Comparison of ENCODE assay signal across 21 mouse cellular contexts in genomic region chr11:3502459-3503072, GRCm38 (mm10). TPM values are rescaled to one million over a fixed set of nuclear protein-coding genes. Genes with fewer than 3 reads are reported as not detected.
DNase-seq lines count a peak whose midpoint lies in the region; ATAC-seq and TF ChIP-seq lines count a peak whose summit lies in the region.
"Had no signal": no experiment of that assay in that cellular context is flagged by ENCODE, and none has a peak within 500 bp of the region (broad histone marks: within the 10 kb centered on the region; RNA-seq: fewer than 3 reads in every experiment).

No protein-coding gene starts in this region.

- no peak for TF ChIP-seq POLR2A in ES-Bruce4 (IDR thresholded peaks at IDR 0.05; ENCODE audit: insufficient read depth, low read length)

- H3K9me3 ChIP-seq in ES-Bruce4 (replicated peaks; ENCODE audit: control insufficient read depth, insufficient read depth, low read length, poor library complexity, severe bottlenecking): no peaks in the 10 kb centered on the region
- no peaks in the 10 kb centered on the region for H3K9me3 ChIP-seq in forebrain, embryonic 11.5 days (ENCODE audit: control insufficient read depth, low read length)
- H3K9me3 ChIP-seq: forebrain, embryonic 15.5 days; heart, embryonic 13.5 days; limb, embryonic 13.5 days; liver, embryonic 13.5 days; midbrain, embryonic 12.5 days; neural tube, embryonic 15.5 days had no signal

- intact Hi-C loops in heart, postnatal 36 days (cut with DNase I): no loop called here

- H3K27me3 ChIP-seq in ES-Bruce4 (ENCODE audit: control insufficient read depth, insufficient read depth, low read length, poor library complexity, severe bottlenecking): no peaks in the 10 kb centered on the region
- no peaks in the 10 kb centered on the region for H3K27me3 ChIP-seq in forebrain, embryonic 11.5 days (ENCODE audit: control insufficient read depth, insufficient read depth, low read length)
- H3K27me3 ChIP-seq: forebrain, embryonic 15.5 days; neural tube, embryonic 15.5 days had no signal

- no peaks in the 10 kb centered on the region for H3K36me3 ChIP-seq in ES-Bruce4 (ENCODE audit: control insufficient read depth, insufficient read depth, low read length, poor library complexity, severe bottlenecking)
- H3K36me3 ChIP-seq in forebrain, embryonic 11.5 days (ENCODE audit: control insufficient read depth, insufficient read depth, low read length): no peaks in the 10 kb centered on the region
- H3K36me3 ChIP-seq: forebrain, embryonic 15.5 days; limb, embryonic 13.5 days; liver, embryonic 13.5 days; midbrain, embryonic 12.5 days; neural tube, embryonic 15.5 days had no signal

- TF ChIP-seq CTCF in ES-Bruce4 (IDR thresholded peaks at IDR 0.05; ENCODE audit: low read depth, low read length): no peak

- no peak overlapping the region for H3K27ac ChIP-seq in ES-Bruce4 (ENCODE audit: insufficient read depth, low read length)
- no peak overlapping the region for H3K27ac ChIP-seq in forebrain, embryonic 11.5 days (ENCODE audit: low read depth, low read length)
- H3K27ac ChIP-seq: forebrain, embryonic 15.5 days; heart, adult 2 months; heart, embryonic 13.5 days; hindbrain, embryonic 14.5 days; limb, embryonic 13.5 days; liver, embryonic 13.5 days; midbrain, embryonic 12.5 days; neural tube, embryonic 15.5 days had no signal

- H3K4me1 ChIP-seq in ES-Bruce4 (ENCODE audit: control insufficient read depth, insufficient read depth, low read length): no peaks in the 10 kb centered on the region
- no peaks in the 10 kb centered on the region for H3K4me1 ChIP-seq in forebrain, embryonic 11.5 days (replicated peaks; ENCODE audit: control insufficient read depth, insufficient read depth, low read length)
- H3K4me1 ChIP-seq: forebrain, embryonic 15.5 days; limb, embryonic 13.5 days; liver, embryonic 13.5 days; midbrain, embryonic 12.5 days had no signal

- peak; percentile 84 for DNase-seq in heart, adult 11 months
- no peak for DNase-seq in heart, postnatal 36 days
- peak; percentile 59 for DNase-seq in cerebellum, adult 8-10 months
- peak; percentile 58 for DNase-seq in cerebellum, postnatal 36 days
- DNase-seq in forebrain, embryonic 11.5 days (ENCODE audit: low spot score): no peak
- DNase-seq: adrenal gland, adult 2 months; gastrocnemius, postnatal 10 days; heart, postnatal 14 days; kidney, postnatal 14 days; liver, embryonic 13.5 days; lung, embryonic 14.5 days had no signal

- no peak overlapping the region for H3K4me2 ChIP-seq in forebrain, embryonic 11.5 days (ENCODE audit: low read depth, low read length, severe bottlenecking)
- H3K4me2 ChIP-seq: forebrain, embryonic 15.5 days; heart, embryonic 13.5 days; hindbrain, embryonic 14.5 days; limb, embryonic 13.5 days; liver, embryonic 13.5 days; lung, embryonic 14.5 days; midbrain, embryonic 12.5 days had no signal

- ATAC-seq in granulocyte monocyte progenitor cell, adult 5-6 weeks (replicated peaks; ENCODE audit: poor library complexity, severe bottlenecking): no peak
- no peak for ATAC-seq in forebrain, embryonic 11.5 days (replicated peaks; ENCODE audit: low FRiP score)
- ATAC-seq: CD4-positive, CD25-positive, alpha-beta regulatory T cell, adult 4 months; forebrain, embryonic 15.5 days had no signal

- WGBS in forebrain, embryonic 11.5 days: 83% methylated on average over 18 of the region's 18 CpGs

- H3K4me3 ChIP-seq in ES-Bruce4 (ENCODE audit: low read depth, low read length): peak overlapping the region; percentile 18
- H3K4me3 ChIP-seq in forebrain, embryonic 11.5 days (ENCODE audit: low read depth, low read length): no peak overlapping the region
- H3K4me3 ChIP-seq: forebrain, embryonic 15.5 days; heart, adult 2 months; heart, embryonic 13.5 days; limb, embryonic 13.5 days; liver, embryonic 13.5 days; midbrain, embryonic 12.5 days; neural tube, embryonic 15.5 days had no signal

- H3K9ac ChIP-seq in ES-Bruce4 (ENCODE audit: low read depth, poor library complexity, severe bottlenecking): peak overlapping the region; percentile 6; the same call in 1 of the 2 replicates
- H3K9ac ChIP-seq in forebrain, embryonic 11.5 days (ENCODE audit: low read length): no peak overlapping the region
- H3K9ac ChIP-seq: forebrain, embryonic 15.5 days; limb, embryonic 13.5 days; liver, embryonic 13.5 days; lung, embryonic 14.5 days; midbrain, embryonic 12.5 days; neural tube, embryonic 15.5 days had no signal

- TF ChIP-seq EP300 in ES-Bruce4 (IDR thresholded peaks at IDR 0.05; ENCODE audit: insufficient read depth, low read depth, low read length): no peak

RNA-seq across cellular contexts. Expression of gene Inpp5j, which starts 2.1 kb away (rescaled TPM):
- total RNA-seq in heart, postnatal 36 days (2021): 10 to 100 TPM; 15.7 to 25.8 TPM
- 0.22 TPM in 1 of 2 replicates, not detected in the other for polyA plus RNA-seq in ES-Bruce4 (2011; ENCODE audit: insufficient read depth, insufficient read length, low read depth, missing spikeins)
- total RNA-seq in granulocyte monocyte progenitor cell, adult 5-6 weeks (2014; fragmentation: Nextera tagmentation): 0.94 and 1.1 TPM in 2 replicates
- total RNA-seq in granulocyte monocyte progenitor cell, adult 5-6 weeks (2017): 0.09 and 0.57 TPM in 2 replicates
- polyA plus RNA-seq in forebrain, embryonic 11.5 days (2014; fragmentation: Nextera tagmentation; extraction: Ambion mirVana): 0.31 and 0.47 TPM in 2 replicates

RNA-seq across cellular contexts. Expression of gene Selenom, which starts 11.9 kb away (rescaled TPM):
- 10 to 100 TPM; 37.6 to 43.8 TPM for total RNA-seq in heart, postnatal 36 days (2021)
- 19.6 and 25.5 TPM in 2 replicates for polyA plus RNA-seq in ES-Bruce4 (2011; ENCODE audit: insufficient read depth, insufficient read length, low read depth, missing spikeins)
- 22.0 and 28.8 TPM in 2 replicates for total RNA-seq in granulocyte monocyte progenitor cell, adult 5-6 weeks (2014; fragmentation: Nextera tagmentation)
- 17.0 and 21.1 TPM in 2 replicates for total RNA-seq in granulocyte monocyte progenitor cell, adult 5-6 weeks (2017)
- 47.3 and 54.1 TPM in 2 replicates for polyA plus RNA-seq in forebrain, embryonic 11.5 days (2014; fragmentation: Nextera tagmentation; extraction: Ambion mirVana)

RNA-seq across cellular contexts. Expression of gene Pla2g3, which starts 14.5 kb away (rescaled TPM):
- not detected for total RNA-seq in heart, postnatal 36 days (2021)
- 0.28 TPM in 1 of 2 replicates, not detected in the other for polyA plus RNA-seq in ES-Bruce4 (2011; ENCODE audit: insufficient read depth, insufficient read length, low read depth, missing spikeins)
- 0.26 TPM in 1 of 2 replicates, not detected in the other for total RNA-seq in granulocyte monocyte progenitor cell, adult 5-6 weeks (2014; fragmentation: Nextera tagmentation)
- total RNA-seq in granulocyte monocyte progenitor cell, adult 5-6 weeks (2017): not detected in 2 replicates
- 0.45 and 0.92 TPM in 2 replicates for polyA plus RNA-seq in forebrain, embryonic 11.5 days (2014; fragmentation: Nextera tagmentation; extraction: Ambion mirVana)

RNA-seq across cellular contexts. Expression of gene Smtn, which starts 37.8 kb away (rescaled TPM):
- 100 to 1,000 TPM; 146 to 153 TPM for total RNA-seq in heart, postnatal 36 days (2021)
- 79.4 and 80.7 TPM in 2 replicates for polyA plus RNA-seq in ES-Bruce4 (2011; ENCODE audit: insufficient read depth, insufficient read length, low read depth, missing spikeins)
- 7.5 and 10.5 TPM in 2 replicates for total RNA-seq in granulocyte monocyte progenitor cell, adult 5-6 weeks (2014; fragmentation: Nextera tagmentation)
- 7.0 and 8.3 TPM in 2 replicates for total RNA-seq in granulocyte monocyte progenitor cell, adult 5-6 weeks (2017)
- polyA plus RNA-seq in forebrain, embryonic 11.5 days (2014; fragmentation: Nextera tagmentation; extraction: Ambion mirVana): 43.8 and 44.3 TPM in 2 replicates

RNA-seq across cellular contexts. Expression of gene Rnf185, which starts 50.4 kb away (rescaled TPM):
- total RNA-seq in heart, postnatal 36 days (2021): 10 to 100 TPM; 18.6 to 20.3 TPM
- polyA plus RNA-seq in ES-Bruce4 (2011; ENCODE audit: insufficient read depth, insufficient read length, low read depth, missing spikeins): 20.4 and 21.4 TPM in 2 replicates
- total RNA-seq in granulocyte monocyte progenitor cell, adult 5-6 weeks (2014; fragmentation: Nextera tagmentation): 12.6 and 14.1 TPM in 2 replicates
- total RNA-seq in granulocyte monocyte progenitor cell, adult 5-6 weeks (2017): 10.0 and 11.9 TPM in 2 replicates
- polyA plus RNA-seq in forebrain, embryonic 11.5 days (2014; fragmentation: Nextera tagmentation; extraction: Ambion mirVana): 45.9 and 47.5 TPM in 2 replicates

Comparison
In these comparisons a context has a peak if more than half of its experiments do, and no peak if none do; other contexts are left out.
1. DNase-seq: peak in heart, adult 11 months (single experiment), cerebellum, adult 8-10 months (single experiment) and cerebellum, postnatal 36 days (2 of 2); none in heart, postnatal 36 days (0 of 2) and forebrain, embryonic 11.5 days (single experiment).
2. RNA of gene Inpp5j, which starts 2.1 kb away (total RNA-seq): 15.7 to 25.8 TPM in heart, postnatal 36 days; 0.09 to 1.1 TPM in granulocyte monocyte progenitor cell, adult 5-6 weeks; every median in the first group is over 4 times any median in the second.